Mouse (Mus musculus): ENCODE results near the gene Cfap100.
A peak's percentile ranks its signal among the peaks of the same experiment; 100 is the strongest.

The Cfap100 gene

DNA sequence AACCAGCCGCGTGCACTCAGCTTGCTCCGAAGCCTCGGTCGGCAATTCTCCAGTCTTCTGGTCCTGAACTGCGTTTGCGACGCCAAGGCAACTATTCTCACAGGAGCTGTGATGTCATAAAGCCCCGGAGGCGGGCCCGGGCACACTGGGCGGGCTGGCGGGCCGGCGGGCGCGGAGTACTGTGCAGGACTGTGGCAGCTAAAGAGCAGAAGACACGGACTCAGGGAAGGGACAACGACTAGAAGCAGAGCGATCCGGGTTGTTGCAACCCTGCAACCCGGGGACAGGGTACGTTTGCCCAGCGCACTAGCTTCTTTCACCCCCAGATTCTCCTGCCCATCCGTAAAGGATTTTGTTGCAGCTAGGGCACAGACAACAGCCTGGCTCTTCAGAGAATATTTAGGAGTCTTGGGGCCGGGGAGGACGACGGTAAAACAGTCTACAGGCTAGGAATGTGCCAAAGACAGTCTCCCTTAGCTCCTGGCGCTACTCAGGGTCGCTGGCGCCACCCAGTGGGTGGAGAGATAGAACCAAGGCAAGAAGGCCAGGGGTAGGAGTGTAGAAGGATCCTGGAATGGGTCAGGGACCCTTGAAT lies at the start of gene Cfap100:
Cfap100 (minus strand) TSS at position 418 of the 595 bp plus-strand sequence.
- peak; percentile 20 to 32 for DNase-seq

DNA sequence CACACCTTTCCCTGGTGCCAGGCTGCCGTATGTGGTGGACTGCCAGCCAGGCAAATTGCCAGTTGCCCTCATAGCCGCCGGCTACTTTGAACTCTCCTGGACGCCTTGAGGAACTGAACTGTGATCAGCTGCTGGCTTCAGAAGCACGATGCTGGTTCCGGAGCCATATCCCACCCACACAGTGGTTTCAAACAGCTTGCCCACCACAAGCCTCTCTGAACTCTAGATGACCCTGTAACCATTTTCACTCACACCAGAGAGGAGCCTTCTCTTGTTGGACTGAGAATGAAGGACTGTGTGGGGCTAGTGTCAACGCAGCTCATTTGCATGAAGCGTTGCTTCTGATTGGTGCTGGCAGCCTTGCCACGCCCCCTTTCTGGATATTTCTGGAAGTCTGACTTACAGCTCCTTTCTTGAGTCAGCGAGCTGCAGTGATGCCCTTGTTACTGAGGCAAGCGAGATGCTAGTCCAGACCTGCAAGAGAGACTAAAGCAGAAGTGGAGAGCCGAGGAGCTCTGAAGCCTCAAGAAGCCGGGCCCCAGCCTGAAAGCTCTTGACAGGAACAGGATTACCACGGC lies 48.4 kb upstream of the Cfap100 start:
- DNase-seq = no peak

DNA sequence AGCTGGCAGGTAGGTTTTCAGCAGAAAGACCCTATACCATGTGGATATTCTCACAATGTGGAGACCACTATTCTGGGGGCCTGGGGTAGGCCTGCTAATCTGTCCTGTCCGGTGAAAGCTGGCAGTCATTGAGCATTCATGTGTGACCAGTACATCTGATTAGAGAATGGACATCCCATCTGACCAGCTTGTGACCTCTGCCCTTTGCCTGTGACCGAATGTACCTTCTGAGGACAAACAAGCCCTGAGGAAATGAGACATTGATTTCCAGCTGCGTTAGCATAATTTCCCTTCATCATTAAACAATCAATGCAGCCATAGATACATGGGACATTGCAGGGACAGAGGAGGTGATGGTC lies 47.2 kb upstream of the Cfap100 start:
- no peak for DNase-seq

DNA sequence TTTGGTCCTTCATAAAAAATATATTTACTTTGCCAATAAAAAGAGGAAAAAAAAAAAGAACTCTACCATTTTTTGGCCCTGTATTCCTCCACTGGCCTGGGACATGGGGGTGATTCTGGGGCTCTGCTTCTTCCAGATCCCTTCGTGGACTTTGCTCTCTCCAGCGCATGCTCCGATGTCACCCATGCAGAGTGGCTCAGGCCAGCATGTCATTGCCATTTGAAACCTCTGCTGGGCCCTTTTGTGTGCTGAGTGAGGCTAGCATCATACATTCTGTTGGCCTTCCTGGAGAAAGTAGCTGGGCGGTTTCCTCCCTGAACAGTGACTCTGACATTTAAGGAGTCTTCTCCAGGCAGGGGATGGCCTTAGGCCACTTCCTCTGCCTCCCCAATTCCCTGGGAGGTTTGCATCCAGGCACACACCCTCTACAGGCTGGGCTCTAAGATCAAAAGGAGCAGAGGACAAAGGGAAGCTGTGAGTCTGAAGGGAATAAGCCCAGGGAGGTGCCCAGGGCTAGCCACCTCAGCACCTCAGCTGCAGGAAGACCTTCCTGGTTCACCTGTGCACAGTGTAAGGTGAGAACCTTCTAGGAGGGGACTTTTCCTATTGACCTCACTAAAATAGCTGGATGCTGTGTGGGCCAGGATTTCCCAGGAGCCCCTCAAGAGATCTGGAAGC lies 46.7 kb upstream of the Cfap100 start:
- DNase-seq = no peak

- no peak for DNase-seq
Observed at GRCm38 (mm10) chr6:90474361-90474750, 45.8 kb upstream of the Cfap100 start.

GRCm38 (mm10) chr6:90473630-90474360 lies 45.2 kb upstream of the Cfap100 start:
- DNase-seq = no peak

DNA sequence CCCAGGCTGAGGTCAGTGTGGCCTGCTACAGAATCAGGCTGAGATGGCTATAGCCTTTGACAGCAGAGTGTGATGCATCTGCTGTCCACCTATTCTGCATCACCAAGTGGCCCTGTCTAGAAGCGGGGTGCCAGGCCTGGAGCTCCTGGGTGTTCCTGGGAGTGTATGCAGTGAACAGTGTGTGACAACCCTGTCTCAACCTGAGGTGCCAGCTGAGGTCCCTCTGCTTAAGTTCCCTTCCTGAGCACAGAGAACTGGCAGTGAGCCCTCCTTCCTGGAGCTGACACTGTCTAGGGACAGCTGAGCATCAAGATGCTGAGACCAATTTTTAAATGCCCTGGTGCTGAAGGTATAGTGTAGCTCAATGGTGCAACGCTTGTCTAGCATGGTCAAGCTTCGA lies 44.1 kb upstream of the Cfap100 start:
- DNase-seq = no peak

GRCm38 (mm10) chr6:90472079-90472478 lies 43.5 kb upstream of the Cfap100 start:
- DNase-seq = no peak

- no peak for DNase-seq
Observed at GRCm38 (mm10) chr6:90470947-90471541, 42.4 kb upstream of the Cfap100 start.

DNA sequence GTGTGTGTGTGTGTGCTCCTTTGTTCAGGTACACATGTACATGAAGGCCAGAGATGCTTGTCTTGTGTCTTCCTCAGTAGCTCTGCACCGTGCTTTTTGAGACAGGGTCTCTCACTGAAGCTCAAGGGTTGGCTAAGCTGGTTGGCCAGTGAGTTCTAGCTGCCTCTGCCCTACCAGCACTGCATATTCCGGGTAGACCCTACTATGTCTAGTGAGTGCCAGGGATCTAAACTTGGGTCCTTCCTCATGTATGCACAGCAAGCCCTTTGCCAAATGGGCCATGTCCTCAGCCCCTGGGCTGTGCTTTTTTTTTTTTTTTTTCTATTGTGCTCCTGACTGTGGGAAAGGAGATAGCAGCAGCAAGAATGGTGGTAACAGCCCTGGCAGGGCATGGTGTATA lies 41.7 kb upstream of the Cfap100 start:
- DNase-seq = no peak

- no peak for DNase-seq
Observed at GRCm38 (mm10) chr6:90469041-90469440, 40.4 kb upstream of the Cfap100 start.

DNA sequence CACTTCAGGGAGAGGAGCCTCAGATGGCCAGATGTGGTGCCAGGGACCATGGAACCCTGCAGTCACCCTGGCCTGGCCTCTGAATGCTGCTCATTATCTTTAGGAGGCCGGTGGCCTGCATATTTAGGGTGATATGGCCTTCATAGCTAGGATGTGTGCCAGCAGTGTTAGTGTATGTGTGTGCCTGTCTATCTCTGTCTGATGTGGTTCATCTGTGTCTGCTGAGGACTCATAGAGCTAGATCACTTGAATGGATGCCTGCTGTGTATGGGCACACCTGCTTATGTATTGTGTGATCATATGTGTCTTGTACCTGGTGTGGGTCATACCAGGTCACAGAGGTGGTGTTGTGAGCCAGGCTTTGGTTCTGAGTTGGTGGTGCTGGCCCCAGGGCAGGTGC lies 39.6 kb upstream of the Cfap100 start:
- DNase-seq = no peak

DNA sequence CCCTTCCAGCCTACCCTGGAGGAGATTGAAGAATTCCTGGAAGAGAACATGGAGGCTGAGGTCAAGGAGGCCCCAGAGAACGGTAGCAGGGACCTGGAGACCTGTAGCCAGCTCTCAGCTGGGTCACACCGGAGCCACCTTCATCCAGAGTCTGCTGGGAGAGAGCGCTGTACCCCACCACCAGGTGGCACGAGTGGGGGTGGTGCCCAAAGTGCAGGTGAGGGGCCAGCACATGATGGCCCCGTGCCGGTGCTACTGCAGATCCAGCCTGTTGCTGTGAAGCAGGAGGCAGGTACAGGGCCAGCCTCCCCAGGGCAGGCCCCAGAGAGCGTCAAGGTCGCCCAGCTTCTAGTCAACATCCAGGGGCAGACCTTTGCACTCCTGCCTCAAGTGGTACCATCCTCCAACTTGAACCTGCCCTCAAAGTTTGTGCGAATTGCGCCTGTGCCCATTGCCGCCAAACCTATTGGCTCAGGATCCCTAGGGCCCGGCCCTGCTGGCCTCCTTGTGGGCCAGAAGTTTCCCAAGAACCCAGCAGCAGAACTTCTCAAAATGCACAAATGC lies 38.3 kb upstream of the Cfap100 start:
- no peak for DNase-seq

DNA sequence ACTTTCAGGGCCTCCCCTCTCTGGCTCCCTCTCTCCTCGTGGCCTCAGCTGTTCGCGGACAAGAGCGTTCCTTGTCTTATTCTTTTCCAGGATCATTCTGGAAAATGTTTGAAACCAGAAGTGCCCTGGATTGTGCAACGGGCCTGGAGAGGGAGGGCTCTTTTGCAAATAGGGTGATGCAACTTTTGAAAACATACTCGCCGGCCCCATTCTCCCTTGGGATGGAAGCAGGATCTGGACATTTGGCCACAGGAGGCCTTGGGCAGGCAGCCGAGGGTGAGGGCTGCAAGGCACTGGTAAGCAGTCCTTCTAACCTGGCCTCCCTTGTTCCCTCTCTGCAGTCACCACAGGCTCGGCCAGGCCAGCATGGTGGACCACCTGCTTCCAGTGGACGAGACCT lies 37.5 kb upstream of the Cfap100 start:
- no peak for DNase-seq

DNA sequence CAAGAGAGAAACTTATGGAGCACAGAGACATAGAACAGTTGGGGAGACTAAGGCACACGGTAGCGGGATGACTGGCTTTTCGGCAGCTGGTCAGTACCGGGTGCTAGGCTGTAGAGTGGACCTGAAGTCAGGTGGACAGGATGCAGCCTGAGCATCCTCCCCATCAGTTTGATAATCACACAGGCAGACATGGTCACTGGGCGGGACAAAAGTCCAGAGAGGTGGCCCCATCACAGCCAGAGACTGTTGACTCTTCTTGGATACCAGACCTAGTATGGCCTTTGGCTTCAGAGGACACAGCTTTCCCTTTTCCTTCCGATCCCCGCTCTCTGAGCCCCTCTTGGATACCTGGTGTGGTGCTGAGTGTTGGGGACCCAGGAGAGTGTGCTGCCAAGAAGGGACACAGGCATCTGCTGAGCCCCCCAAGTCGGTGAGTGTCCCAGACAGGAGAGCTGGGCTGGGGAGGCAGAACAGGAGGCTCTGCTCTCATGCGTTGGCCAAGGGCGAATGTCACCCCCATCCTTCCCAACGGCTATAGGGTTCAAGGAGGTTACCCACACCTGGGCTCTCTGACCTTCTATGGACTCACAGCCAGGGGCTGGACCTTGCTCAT lies 36.5 kb upstream of the Cfap100 start:
- DNase-seq = no peak

DNA sequence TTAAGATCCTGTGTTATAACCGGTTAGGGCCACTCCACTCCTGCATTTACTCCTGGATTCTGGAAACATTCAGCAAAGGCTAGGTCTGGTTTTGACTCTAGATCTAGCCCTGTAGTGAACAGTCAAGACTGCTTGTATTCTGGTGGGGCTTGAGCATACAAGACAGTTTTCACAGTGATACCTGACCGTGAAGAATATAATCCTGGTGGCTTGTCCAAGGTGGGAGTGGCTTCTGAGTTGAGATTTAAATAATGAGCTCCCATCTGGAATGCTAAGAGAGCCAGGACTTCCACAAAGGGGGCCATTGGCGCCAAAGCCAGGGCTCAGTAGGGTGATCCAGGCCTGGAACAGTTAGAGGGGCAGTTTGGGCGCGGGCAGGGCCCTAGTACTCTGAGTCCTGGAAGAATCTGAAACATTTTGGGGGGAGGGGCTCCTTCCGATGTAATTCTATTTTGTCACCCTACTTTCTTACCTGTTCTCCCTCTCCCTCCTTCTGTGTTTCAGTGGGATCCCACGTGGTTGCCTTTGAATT lies 35.4 kb upstream of the Cfap100 start:
- no peak for DNase-seq

- DNase-seq = peak; percentile 21 to 25
Observed at GRCm38 (mm10) chr6:90463228-90463862, 34.7 kb upstream of the Cfap100 start.

DNA sequence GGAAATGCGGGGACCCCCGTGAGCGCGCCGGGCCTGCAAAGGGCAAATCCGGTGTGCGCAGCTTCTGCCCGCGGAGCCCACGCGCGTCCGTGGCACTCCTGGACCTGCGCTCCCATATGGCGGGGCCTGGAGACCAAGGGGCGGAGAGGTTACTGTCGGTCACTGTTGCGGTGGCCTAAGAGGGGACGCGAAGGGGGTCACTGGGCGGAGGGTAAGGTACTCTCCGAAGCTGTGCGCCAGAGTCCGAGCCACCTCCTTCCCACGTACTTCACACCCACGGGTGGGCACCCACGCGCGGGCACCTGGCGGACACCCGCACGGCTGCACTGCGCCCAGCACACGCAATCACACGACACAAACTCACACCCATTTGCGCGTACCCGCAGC lies 34.2 kb upstream of the Cfap100 start:
- DNase-seq = no peak

GRCm38 (mm10) chr6:90462181-90462706 lies 33.6 kb upstream of the Cfap100 start, which contains the start of gene Klf15:
TSS of gene Klf15 (plus strand) at chr6:90462576.
- no peak for DNase-seq

GRCm38 (mm10) chr6:90461771-90462170 lies 33.2 kb upstream of the Cfap100 start:
- DNase-seq = no peak

DNA sequence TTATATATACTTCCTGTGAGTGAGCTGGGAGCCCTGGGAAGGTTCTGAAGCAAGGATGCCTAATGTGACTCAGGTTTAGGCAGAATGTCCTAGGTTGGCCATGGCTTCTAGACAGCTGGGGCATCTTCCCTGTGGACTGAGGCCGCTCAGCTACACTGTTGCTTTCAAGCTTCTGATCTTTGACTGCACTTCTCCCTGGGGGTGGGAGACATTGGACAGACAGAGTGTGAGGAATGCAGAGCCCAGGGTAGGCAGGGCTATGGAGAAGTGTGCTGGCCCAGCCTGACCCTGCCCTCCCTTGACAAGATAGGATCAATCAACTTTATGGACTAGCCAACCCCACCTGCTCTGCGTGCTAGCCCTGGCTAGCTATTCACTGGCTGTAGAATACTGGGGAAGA lies 32.6 kb upstream of the Cfap100 start:
- no peak for DNase-seq

DNA sequence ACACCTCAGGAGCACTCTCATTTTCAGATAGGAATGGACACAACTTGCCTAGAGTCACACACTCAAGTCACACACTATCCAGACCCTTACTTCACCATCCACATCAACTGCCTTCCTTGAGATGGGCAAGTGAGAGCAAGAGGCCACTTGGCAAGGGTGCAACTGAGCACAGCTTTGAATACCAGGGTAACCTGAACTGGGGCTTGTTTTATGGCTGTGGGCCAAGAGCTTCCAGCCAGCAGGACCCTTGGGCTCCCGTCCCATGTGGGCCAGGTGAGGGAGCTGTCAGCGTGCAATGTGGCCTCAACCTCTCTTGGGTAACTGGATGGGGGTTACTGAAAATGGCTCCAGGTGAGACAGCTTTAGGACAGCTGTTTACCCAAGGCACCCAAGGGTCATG lies 28.8 kb upstream of the Cfap100 start:
- no peak for DNase-seq

Data from thymus, adult 18-20 months (tissue).